Mouse (Mus musculus): ENCODE results near the gene Clec4d. TPM values are rescaled to one million over a fixed set of nuclear protein-coding genes. Genes with fewer than 3 reads are reported as not detected.

Gene Clec4d
- not detected for polyA plus RNA-seq (2012; fragmentation: generic; extraction: Trizol)

DNA sequence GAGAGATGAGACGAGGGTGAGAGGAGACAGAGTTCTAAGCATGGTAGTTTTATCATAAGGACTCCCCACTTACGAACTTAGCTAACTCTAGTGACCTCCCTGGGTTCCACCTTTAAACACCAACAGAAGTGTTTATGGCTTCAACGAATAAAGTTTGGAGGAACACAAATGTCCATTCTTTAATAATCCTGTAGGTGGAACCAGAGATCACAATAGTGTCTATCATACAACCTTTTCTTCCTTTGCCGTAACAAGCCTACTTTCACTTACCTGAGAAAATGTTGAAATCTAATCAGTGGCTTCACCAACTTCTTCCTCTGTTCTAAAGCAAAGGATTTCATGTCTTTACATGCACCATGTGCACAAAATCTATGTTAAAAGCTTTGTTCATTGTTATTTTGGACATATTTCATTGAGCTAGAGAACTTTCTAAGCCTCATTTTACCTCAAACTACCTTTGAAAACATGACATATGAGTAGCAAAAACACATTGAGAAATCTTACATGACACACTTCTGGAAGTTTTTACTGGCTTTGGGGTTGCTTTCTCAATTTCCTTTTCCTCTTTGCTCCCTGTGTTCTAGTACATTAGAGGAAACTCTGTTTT is at the start of gene Clec4d:
Gene Clec4d, plus strand, starts transcription at position 557 of the 607 bp plus-strand sequence.
- no peak within 1 kb of the TSS for H3K4me2 ChIP-seq (ENCODE audit: low read depth)
- H3ac ChIP-seq (ENCODE audit: control insufficient read depth, insufficient read length), result no peak within 1 kb of the TSS
- H3K4me3 ChIP-seq, result no peak within 1 kb of the TSS
- no peaks in the 10 kb centered on the region for H3K27me3 ChIP-seq (ENCODE audit: control insufficient read depth, insufficient read depth, insufficient read length)
- no peaks in the 10 kb centered on the region for H3K79me2 ChIP-seq (ENCODE audit: control insufficient read depth, insufficient read depth)
- H3K36me3 ChIP-seq (ENCODE audit: control insufficient read depth, insufficient read depth), result no peaks in the 10 kb centered on the region
- TF ChIP-seq MAX (IDR thresholded peaks at IDR 0.05; ENCODE audit: low read depth), result no peak
- no peak for TF ChIP-seq TCF12 (IDR thresholded peaks at IDR 0.05; ENCODE audit: insufficient read depth, poor library complexity, severe bottlenecking)
- TF ChIP-seq POLR2A (IDR thresholded peaks at IDR 0.05; ENCODE audit: insufficient read length, low read depth), result no peak
- TF ChIP-seq SRF (IDR thresholded peaks at IDR 0.05; ENCODE audit: control insufficient read depth, insufficient read length, low read depth), result no peak
- TF ChIP-seq MYOG (IDR thresholded peaks at IDR 0.05; ENCODE audit: control insufficient read depth in 1 of 3, insufficient read depth in 1 of 3, insufficient read length in 2 of 3, low read depth in 2 of 3), result no peak
- TF ChIP-seq MYOD1 (IDR thresholded peaks at IDR 0.05; ENCODE audit: control insufficient read depth in 1 of 3, insufficient read length in 2 of 3, low read depth in 2 of 3), result no peak
- TF ChIP-seq REST (IDR thresholded peaks at IDR 0.05; ENCODE audit: insufficient read depth, insufficient read length), result no peak
- TF ChIP-seq USF1 (IDR thresholded peaks at IDR 0.05; ENCODE audit: low read depth), result no peak

GRCm38 (mm10) chr6:123227519-123228166 is 34.3 kb upstream of the Clec4d start:
- Histone ChIP-seq H3K4me2 (ENCODE audit: low read depth) (no peak overlapping the region), H3K27me3 (ENCODE audit: control insufficient read depth, insufficient read depth, insufficient read length) (no peaks in the 10 kb centered on the region), H3ac (ENCODE audit: control insufficient read depth, insufficient read length) (no peak overlapping the region), H3K36me3 (ENCODE audit: control insufficient read depth, insufficient read depth) (no peaks in the 10 kb centered on the region), H3K79me2 (ENCODE audit: control insufficient read depth, insufficient read depth) (no peaks in the 10 kb centered on the region), H3K4me3 (no peak overlapping the region)
- TF ChIP-seq SRF (IDR thresholded peaks at IDR 0.05; ENCODE audit: control insufficient read depth, insufficient read length, low read depth) (no peak), MYOG (IDR thresholded peaks at IDR 0.05; ENCODE audit: control insufficient read depth in 1 of 3, insufficient read depth in 1 of 3, insufficient read length in 2 of 3, low read depth in 2 of 3) (no peak), MYOD1 (IDR thresholded peaks at IDR 0.05; ENCODE audit: control insufficient read depth in 1 of 3, insufficient read length in 2 of 3, low read depth in 2 of 3) (no peak), POLR2A (IDR thresholded peaks at IDR 0.05; ENCODE audit: insufficient read length, low read depth) (no peak), MAX (IDR thresholded peaks at IDR 0.05; ENCODE audit: low read depth) (no peak), TCF12 (IDR thresholded peaks at IDR 0.05; ENCODE audit: insufficient read depth, poor library complexity, severe bottlenecking) (no peak), USF1 (IDR thresholded peaks at IDR 0.05; ENCODE audit: low read depth) (no peak), CEBPB (IDR thresholded peaks at IDR 0.05; ENCODE audit: insufficient read depth, poor library complexity, severe bottlenecking) (no peak), POLR2AphosphoS2 (IDR thresholded peaks at IDR 0.05; ENCODE audit: insufficient read length, low read depth) (no peak)

DNA sequence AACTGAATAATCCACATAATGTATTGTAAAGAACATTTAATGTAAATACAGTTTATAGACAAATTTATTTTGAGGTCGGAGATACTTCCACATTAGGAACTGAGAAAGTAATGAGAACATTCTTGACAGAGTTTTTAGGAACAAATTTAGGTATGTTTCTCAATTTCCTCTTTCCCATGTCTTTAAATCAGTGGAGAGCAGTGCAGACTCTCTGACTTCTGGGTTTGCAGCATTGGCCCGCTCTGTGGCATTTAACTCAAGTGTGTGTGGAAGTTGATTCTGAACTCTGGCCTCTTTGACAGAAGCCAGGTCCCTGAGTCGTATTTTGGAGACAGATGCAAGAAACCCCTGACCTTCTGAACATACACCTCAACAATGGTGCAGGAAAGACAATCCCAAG is 32.3 kb upstream of the Clec4d start, which contains the start of gene Clec4n:
Gene Clec4n, plus strand, starts transcription at position 200 of the 400 bp plus-strand sequence.
- TF ChIP-seq POLR2A (IDR thresholded peaks at IDR 0.05; ENCODE audit: insufficient read length, low read depth), result no peak
- Histone ChIP-seq H3K27me3 (ENCODE audit: control insufficient read depth, insufficient read depth, insufficient read length) (no peaks in the 10 kb centered on the region), H3ac (ENCODE audit: control insufficient read depth, insufficient read length) (no peak within 1 kb of the TSS), H3K79me2 (ENCODE audit: control insufficient read depth, insufficient read depth) (no peaks in the 10 kb centered on the region), H3K4me2 (ENCODE audit: low read depth) (no peak within 1 kb of the TSS), H3K36me3 (ENCODE audit: control insufficient read depth, insufficient read depth) (no peaks in the 10 kb centered on the region), H3K4me3 (no peak within 1 kb of the TSS)

DNA sequence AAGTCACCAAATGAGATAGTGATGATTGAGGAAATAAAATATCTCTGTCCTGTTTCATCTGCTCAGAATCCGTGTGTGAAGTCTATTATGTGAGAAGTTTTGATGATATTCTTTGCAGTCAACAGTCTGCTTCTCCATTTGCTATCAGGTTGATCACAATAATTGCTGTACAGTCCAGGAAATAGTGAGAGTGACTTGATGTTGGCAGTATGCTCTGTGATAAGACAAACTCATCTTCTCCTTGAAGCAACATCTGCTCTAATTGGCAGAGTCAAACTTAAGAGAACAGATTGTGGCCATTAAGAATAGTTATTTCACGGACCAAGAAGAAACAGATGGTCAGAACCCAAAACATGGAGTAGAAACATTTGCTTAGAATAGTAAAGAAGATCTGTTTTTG is 30.8 kb upstream of the Clec4d start:
- H3K36me3 ChIP-seq (ENCODE audit: control insufficient read depth, insufficient read depth), result no peaks in the 10 kb centered on the region
- no peak overlapping the region for H3K4me2 ChIP-seq (ENCODE audit: low read depth)
- no peaks in the 10 kb centered on the region for H3K79me2 ChIP-seq (ENCODE audit: control insufficient read depth, insufficient read depth)
- no peak overlapping the region for H3ac ChIP-seq (ENCODE audit: control insufficient read depth, insufficient read length)
- no peak for TF ChIP-seq POLR2A (IDR thresholded peaks at IDR 0.05; ENCODE audit: insufficient read length, low read depth)
- no peak for TF ChIP-seq CEBPB (IDR thresholded peaks at IDR 0.05; ENCODE audit: insufficient read depth, poor library complexity, severe bottlenecking)
- no peak for TF ChIP-seq REST (IDR thresholded peaks at IDR 0.05; ENCODE audit: insufficient read depth, insufficient read length)
- no peak for TF ChIP-seq TCF3 (IDR thresholded peaks at IDR 0.05; ENCODE audit: insufficient read length, low read depth)
- no peak for TF ChIP-seq TCF12 (IDR thresholded peaks at IDR 0.05; ENCODE audit: insufficient read depth, poor library complexity, severe bottlenecking)
- no peak for TF ChIP-seq E2F4 (IDR thresholded peaks at IDR 0.05; ENCODE audit: insufficient read depth)
- no peak for TF ChIP-seq POLR2AphosphoS2 (IDR thresholded peaks at IDR 0.05; ENCODE audit: insufficient read length, low read depth)
- TF ChIP-seq SRF (IDR thresholded peaks at IDR 0.05; ENCODE audit: control insufficient read depth, insufficient read length, low read depth), result no peak
- TF ChIP-seq USF1 (IDR thresholded peaks at IDR 0.05; ENCODE audit: low read depth), result no peak
- TF ChIP-seq MYOG (IDR thresholded peaks at IDR 0.05; ENCODE audit: control insufficient read depth in 1 of 3, insufficient read depth in 1 of 3, insufficient read length in 2 of 3, low read depth in 2 of 3), result no peak
- no peak for TF ChIP-seq MYOD1 (IDR thresholded peaks at IDR 0.05; ENCODE audit: control insufficient read depth in 1 of 3, insufficient read length in 2 of 3, low read depth in 2 of 3)
- no peak for TF ChIP-seq MAX (IDR thresholded peaks at IDR 0.05; ENCODE audit: low read depth)
- no peaks in the 10 kb centered on the region for H3K27me3 ChIP-seq (ENCODE audit: control insufficient read depth, insufficient read depth, insufficient read length)
- no peak overlapping the region for H3K4me3 ChIP-seq

DNA sequence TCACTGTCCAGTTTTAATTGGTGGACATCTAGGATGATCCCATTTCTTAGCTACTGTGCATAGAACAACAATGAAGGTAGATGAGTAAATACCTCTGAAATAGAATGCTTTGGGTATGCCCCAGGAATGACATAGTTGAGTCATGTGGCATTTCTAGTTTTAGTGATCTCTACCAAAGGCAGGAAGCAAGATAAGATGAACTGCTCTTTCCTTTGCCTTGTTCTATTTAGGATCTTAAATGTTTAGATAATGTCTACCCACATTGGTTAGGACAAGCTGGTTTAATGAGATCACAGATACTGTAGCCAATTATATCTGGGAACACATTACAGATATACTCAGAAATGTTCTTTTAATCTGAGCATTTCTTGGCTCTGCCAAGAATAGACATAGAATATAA is 24.3 kb upstream of the Clec4d start:
- no peak overlapping the region for H3ac ChIP-seq (ENCODE audit: control insufficient read depth, insufficient read length)
- TF ChIP-seq SRF (IDR thresholded peaks at IDR 0.05; ENCODE audit: control insufficient read depth, insufficient read length, low read depth), result no peak
- TF ChIP-seq MAX (IDR thresholded peaks at IDR 0.05; ENCODE audit: low read depth), result no peak
- no peak for TF ChIP-seq E2F4 (IDR thresholded peaks at IDR 0.05; ENCODE audit: insufficient read depth)
- no peak for TF ChIP-seq MYOD1 (IDR thresholded peaks at IDR 0.05; ENCODE audit: control insufficient read depth in 1 of 3, insufficient read length in 2 of 3, low read depth in 2 of 3)
- no peak for TF ChIP-seq POLR2AphosphoS2 (IDR thresholded peaks at IDR 0.05; ENCODE audit: insufficient read length, low read depth)
- TF ChIP-seq CEBPB (IDR thresholded peaks at IDR 0.05; ENCODE audit: insufficient read depth, poor library complexity, severe bottlenecking), result no peak
- TF ChIP-seq TCF3 (IDR thresholded peaks at IDR 0.05; ENCODE audit: insufficient read length, low read depth), result no peak
- no peak for TF ChIP-seq REST (IDR thresholded peaks at IDR 0.05; ENCODE audit: insufficient read depth, insufficient read length)
- TF ChIP-seq POLR2A (IDR thresholded peaks at IDR 0.05; ENCODE audit: insufficient read length, low read depth), result no peak
- no peak for TF ChIP-seq MYOG (IDR thresholded peaks at IDR 0.05; ENCODE audit: control insufficient read depth in 1 of 3, insufficient read depth in 1 of 3, insufficient read length in 2 of 3, low read depth in 2 of 3)
- no peak for TF ChIP-seq USF1 (IDR thresholded peaks at IDR 0.05; ENCODE audit: low read depth)
- no peak for TF ChIP-seq TCF12 (IDR thresholded peaks at IDR 0.05; ENCODE audit: insufficient read depth, poor library complexity, severe bottlenecking)
- H3K4me3 ChIP-seq, result no peak overlapping the region
- H3K27me3 ChIP-seq (ENCODE audit: control insufficient read depth, insufficient read depth, insufficient read length), result no peaks in the 10 kb centered on the region
- H3K36me3 ChIP-seq (ENCODE audit: control insufficient read depth, insufficient read depth), result no peaks in the 10 kb centered on the region
- H3K4me2 ChIP-seq (ENCODE audit: low read depth), result no peak overlapping the region
- H3K79me2 ChIP-seq (ENCODE audit: control insufficient read depth, insufficient read depth), result no peaks in the 10 kb centered on the region
